8 mouse cellular contexts compared by ENCODE assay signal in genomic region chr3:51170225-51170852, GRCm38 (mm10). TPM values are rescaled to one million over a fixed set of nuclear protein-coding genes. Genes with fewer than 3 reads are reported as not detected.
DNase-seq lines count a peak whose midpoint lies in the region; ATAC-seq and TF ChIP-seq lines count a peak whose summit lies in the region.

No protein-coding gene starts in this region.

- TF ChIP-seq CTCF in small intestine, adult 2 months (IDR thresholded peaks at IDR 0.05; ENCODE audit: extremely low read depth, insufficient read length, insufficient replicate concordance, low read depth, low read length) = peak; percentile 84; the same call in 1 of the 2 replicates

- no peak for TF ChIP-seq POLR2A in small intestine, adult 2 months (IDR thresholded peaks at IDR 0.05; ENCODE audit: low read depth, low read length)

- no peaks in the 10 kb centered on the region for H3K9me3 ChIP-seq in intestine, embryonic 14.5 days (ENCODE audit: control insufficient read depth, low read length)
- no peaks in the 10 kb centered on the region for H3K9me3 ChIP-seq in midbrain, embryonic 12.5 days

- H3K9ac ChIP-seq in intestine, embryonic 14.5 days (ENCODE audit: low read length) = no peak overlapping the region
- H3K9ac ChIP-seq in midbrain, embryonic 12.5 days (replicated peaks) = no peak overlapping the region

- H3K27ac ChIP-seq in intestine, embryonic 14.5 days (ENCODE audit: low read depth) = no peak overlapping the region
- no peak overlapping the region for H3K27ac ChIP-seq in midbrain, embryonic 12.5 days (replicated peaks)
- no peak overlapping the region for H3K27ac ChIP-seq in small intestine, adult 2 months (ENCODE audit: insufficient read depth, low read depth, low read length)

- H3K4me2 ChIP-seq in intestine, embryonic 14.5 days (ENCODE audit: low read length) = no peak overlapping the region
- H3K4me2 ChIP-seq in midbrain, embryonic 12.5 days (replicated peaks) = 0 out of 2 replicates have a peak overlapping the region, but pooled peaks have one; percentile 6

- 0 out of 2 replicates have a peak, but pooled peaks cover 2% of the 10 kb centered on the region for H3K27me3 ChIP-seq in intestine, embryonic 14.5 days (replicated peaks; ENCODE audit: control insufficient read depth, insufficient read depth, low read length)
- no peaks in the 10 kb centered on the region for H3K27me3 ChIP-seq in midbrain, embryonic 12.5 days
- no peaks in the 10 kb centered on the region for H3K27me3 ChIP-seq in small intestine, adult 2 months (ENCODE audit: control insufficient read depth, insufficient read depth, low read length)

- peak; percentile 80 for DNase-seq in ZHBTc4 (ENCODE audit: low read depth, low spot score)
- peak; percentile 66 for DNase-seq in cerebellum, adult 9-11 months
- DNase-seq in frontal cortex, postnatal 14 days (ENCODE audit: low spot score in 2 of 2) = peak; percentile 76 to 91
- DNase-seq in intestine, embryonic 14.5 days (ENCODE audit: low spot score) = peak; percentile 87
- DNase-seq in left cerebral cortex, adult 8-10 months (ENCODE audit: low spot score in 2 of 2) = peak; percentile 59 to 85
- DNase-seq in yolk sac, embryonic 10.5 days (ENCODE audit: low spot score) = peak; percentile 46

- no peak overlapping the region for H3K4me3 ChIP-seq in intestine, embryonic 14.5 days (ENCODE audit: low read depth, low read length)
- H3K4me3 ChIP-seq in midbrain, embryonic 12.5 days = no peak overlapping the region
- no peak overlapping the region for H3K4me3 ChIP-seq in small intestine, adult 2 months (ENCODE audit: low read depth, low read length)

- peak; percentile 64; the same call in 1 of the 2 replicates for ATAC-seq in intestine, embryonic 14.5 days (replicated peaks; ENCODE audit: low FRiP score, low TSS enrichment, low read depth)
- peak; percentile 75 for ATAC-seq in midbrain, embryonic 12.5 days (ENCODE audit: low FRiP score, low read depth)

- H3K36me3 ChIP-seq in intestine, embryonic 14.5 days (ENCODE audit: control insufficient read depth, insufficient read depth, low read length) = no peaks in the 10 kb centered on the region
- no peaks in the 10 kb centered on the region for H3K36me3 ChIP-seq in midbrain, embryonic 12.5 days
- H3K36me3 ChIP-seq in small intestine, adult 2 months (ENCODE audit: control insufficient read depth, insufficient read depth, low read length) = no peaks in the 10 kb centered on the region

- 32% methylated on average over 19 of the region's 19 CpGs for WGBS in intestine, embryonic 14.5 days
- WGBS in midbrain, embryonic 12.5 days = 29% methylated on average over 19 of the region's 19 CpGs
- 31% methylated on average over 19 of the region's 19 CpGs for WGBS in small intestine, adult 2 months

- H3K4me1 ChIP-seq in intestine, embryonic 14.5 days (replicated peaks; ENCODE audit: control insufficient read depth, insufficient read depth, low read length) = 0 out of 2 replicates have a peak, but pooled peaks cover 2% of the 10 kb centered on the region
- H3K4me1 ChIP-seq in midbrain, embryonic 12.5 days = 0 out of 2 replicates have a peak, but pooled peaks cover 4% of the 10 kb centered on the region
- H3K4me1 ChIP-seq in small intestine, adult 2 months (ENCODE audit: control insufficient read depth, insufficient read depth, insufficient read length, low read length) = no peaks in the 10 kb centered on the region

RNA-seq across cellular contexts. Expression of gene Noct, which starts 53.9 kb away (rescaled TPM):
- polyA plus RNA-seq in intestine, embryonic 14.5 days (2014; fragmentation: Nextera tagmentation; extraction: Ambion mirVana) = 7.0 and 7.7 TPM in 2 replicates
- 10 to 100 TPM; 43.4 to 46.2 (median 44.4) TPM for total RNA-seq in left cerebral cortex, adult 8-10 months (2022)
- 15.4 and 16.0 TPM in 2 replicates for polyA plus RNA-seq in midbrain, embryonic 12.5 days (2016; fragmentation: Nextera tagmentation; extraction: Ambion mirVana)
- polyA plus RNA-seq in small intestine, adult 2 months (2012; rRNA removed) = 19.2 and 56.2 TPM in 2 replicates
